Mouse (Mus musculus) ovary, postnatal 10 days (tissue): ENCODE measurements around the gene Magi2.

Source experiments
- DNase-seq: peaks from one replicate; pipeline ENCODE4 v3.0.0; 2022; ENCODE audit warnings: low spot score

The Magi2 gene

GRCm38 (mm10) chr5:19933190-19933589 is 706.4 kb downstream of the Magi2 start:
- DNase-seq, result no peak

GRCm38 (mm10) chr5:19951102-19951501 is 724.3 kb downstream of the Magi2 start:
- no peak for DNase-seq

- DNase-seq, result no peak
Measured at GRCm38 (mm10) chr5:19964113-19964512, 737.3 kb downstream of the Magi2 start.

- DNase-seq, result no peak
Measured at GRCm38 (mm10) chr5:19972736-19973135, 745.9 kb downstream of the Magi2 start.

- DNase-seq, result no peak
Measured at GRCm38 (mm10) chr5:19973852-19974251, 747.0 kb downstream of the Magi2 start.

- no peak for DNase-seq
Measured at GRCm38 (mm10) chr5:19981518-19981917, 754.7 kb downstream of the Magi2 start.

GRCm38 (mm10) chr5:19982031-19982430 is 755.2 kb downstream of the Magi2 start:
- no peak for DNase-seq

GRCm38 (mm10) chr5:19999486-19999885 is 772.6 kb downstream of the Magi2 start:
- no peak for DNase-seq

GRCm38 (mm10) chr5:19999912-20000311 is 773.1 kb downstream of the Magi2 start:
- DNase-seq, result no peak

- no peak for DNase-seq
Measured at GRCm38 (mm10) chr5:20006616-20007015, 779.8 kb downstream of the Magi2 start.

GRCm38 (mm10) chr5:20007246-20007645 is 780.4 kb downstream of the Magi2 start:
- no peak for DNase-seq

GRCm38 (mm10) chr5:20010210-20010609 is 783.4 kb downstream of the Magi2 start:
- DNase-seq, result no peak

- DNase-seq, result no peak
Measured at GRCm38 (mm10) chr5:20018063-20018462, 791.2 kb downstream of the Magi2 start.

GRCm38 (mm10) chr5:20046649-20047048 is 819.8 kb downstream of the Magi2 start:
- no peak for DNase-seq

GRCm38 (mm10) chr5:20048386-20048785 is 821.5 kb downstream of the Magi2 start:
- no peak for DNase-seq

GRCm38 (mm10) chr5:20050284-20050683 is 823.4 kb downstream of the Magi2 start:
- no peak for DNase-seq

- no peak for DNase-seq
Measured at GRCm38 (mm10) chr5:20055000-20055399, 828.2 kb downstream of the Magi2 start.

- no peak for DNase-seq
Measured at GRCm38 (mm10) chr5:20056074-20056842, 829.4 kb downstream of the Magi2 start.

- no peak for DNase-seq
Measured at GRCm38 (mm10) chr5:20056856-20057255, 830.0 kb downstream of the Magi2 start.

- no peak for DNase-seq
Measured at GRCm38 (mm10) chr5:20062011-20062410, 835.2 kb downstream of the Magi2 start.

- no peak for DNase-seq
Measured at GRCm38 (mm10) chr5:20065081-20065480, 838.2 kb downstream of the Magi2 start.

- no peak for DNase-seq
Measured at GRCm38 (mm10) chr5:20068496-20068895, 841.7 kb downstream of the Magi2 start.

- no peak for DNase-seq
Measured at GRCm38 (mm10) chr5:20068921-20069486, 842.2 kb downstream of the Magi2 start.

- no peak for DNase-seq
Measured at GRCm38 (mm10) chr5:20074101-20074500, 847.3 kb downstream of the Magi2 start.
